Mouse (Mus musculus) hematopoietic stem cell, adult 5-6 weeks (primary cell): Measurements from ENCODE around the gene Tuft1. TPM values are rescaled to one million over a fixed set of nuclear protein-coding genes. Genes with fewer than 3 reads are reported as not detected.

ENCODE experiments used
- ATAC-seq, 2 experiments: fragments of 125-278 bp in 1 of 2; replicated peaks in 1 of 2; 2 replicates each; pipeline ENCODE4 v1.8.0; 2016 to 2017; ENCODE audit warnings: inconsistent platforms in 2 of 2, mild to moderate bottlenecking in 2 of 2, moderate number of reproducible peaks in 2 of 2, low read depth in 1 of 2, moderate TSS enrichment in 1 of 2; ENCODE audit not compliant: low FRiP score in 2 of 2, poor library complexity in 2 of 2, severe bottlenecking in 2 of 2, insufficient read depth in 1 of 2, low TSS enrichment in 1 of 2
- total RNA-seq: library from RNA; stranded (forward); fragments of 172-1452, 232-1000 nt; gene quantifications from 2 replicates; pipeline ENCODE4 v1.2.3, GENCODE M21; 2017

Tuft1 gene
- total RNA-seq, 1 experiment from 2014 or later = 17.6 TPM

GRCm38 (mm10) chr3:94565127-94565526 lies 93.5 kb downstream of the Tuft1 start:
- no peak for ATAC-seq

GRCm38 (mm10) chr3:94564356-94565010 lies 94.2 kb downstream of the Tuft1 start:
- ATAC-seq = no peak

- no peak for ATAC-seq
These were observed 95.5 kb downstream of the Tuft1 start for GRCm38 (mm10) chr3:94563163-94563562.

Other genes starting within 250 kb of the Tuft1 start
- gene Tdrkh, start 245.6 kb downstream of the Tuft1 start, total RNA-seq = 7.8 and 9.5 TPM in 2 replicates
- gene Mrpl9, start 215.6 kb downstream of the Tuft1 start, total RNA-seq = 64.1 and 67.4 TPM in 2 replicates
- 0.25 TPM in 1 of 2 replicates, not detected in the other for gene Oaz3, start 215.0 kb downstream of the Tuft1 start, total RNA-seq
- not detected in 2 replicates for gene Celf3, start 180.6 kb downstream of the Tuft1 start, total RNA-seq
- not detected in 2 replicates for gene Riiad1, start 178.5 kb downstream of the Tuft1 start, total RNA-seq
- 28.5 TPM in 2 replicates for gene Snx27, start 76.2 kb downstream of the Tuft1 start, total RNA-seq
- not detected in 2 replicates for gene Gm10972, start 15.8 kb downstream of the Tuft1 start, total RNA-seq
- 0.19 TPM in 1 of 2 replicates, not detected in the other for gene Selenbp2, start 34.7 kb upstream of the Tuft1 start, total RNA-seq
- not detected in 2 replicates for gene Cgn, start 127.6 kb upstream of the Tuft1 start, total RNA-seq
- 25.1 and 26.9 TPM in 2 replicates for gene Pogz, start 178.7 kb upstream of the Tuft1 start, total RNA-seq
- 170 and 200 TPM in 2 replicates for gene Psmb4, start 228.1 kb upstream of the Tuft1 start, total RNA-seq